Mouse (Mus musculus): ENCODE results near the gene Rimkla. TPM values are rescaled to one million over a fixed set of nuclear protein-coding genes. Genes with fewer than 3 reads are reported as not detected.

The Rimkla gene
- polyA plus RNA-seq, 1 experiment from 2014 or later, result 8.9 TPM

- no peak overlapping the region for H3K4me2 ChIP-seq (replicated peaks)
Measured at GRCm38 (mm10) chr4:119437936-119438335, 54.5 kb downstream of the Rimkla start.

GRCm38 (mm10) chr4:119430678-119431077 lies 61.8 kb downstream of the Rimkla start:
- 21% methylated on average over 5 of the region's 5 CpGs for WGBS
- no peak overlapping the region for H3K27ac ChIP-seq (replicated peaks)
- H3K4me1 ChIP-seq, result no peaks in the 10 kb centered on the region
- no peak for ATAC-seq (ENCODE audit: low FRiP score, low read depth)
- H3K27me3 ChIP-seq, result 0 out of 2 replicates have a peak, but pooled peaks cover 4% of the 10 kb centered on the region
- 0 out of 2 replicates have a peak, but pooled peaks cover under 1% of the 10 kb centered on the region for H3K9me3 ChIP-seq
- H3K9ac ChIP-seq (replicated peaks), result no peak overlapping the region
- H3K4me3 ChIP-seq, result no peak overlapping the region
- H3K36me3 ChIP-seq, result no peaks in the 10 kb centered on the region
- no peak overlapping the region for H3K4me2 ChIP-seq (replicated peaks)

More at GRCm38 (mm10) chr4:119437936-119438335, 54.5 kb downstream of the Rimkla start:
- no peak for ATAC-seq (ENCODE audit: low FRiP score, low read depth)
- Histone ChIP-seq H3K4me3 (no peak overlapping the region), H3K9me3 (peaks cover 5% of the 10 kb centered on the region; the same call in 1 of the 2 replicates), H3K36me3 (no peaks in the 10 kb centered on the region), H3K9ac (replicated peaks) (no peak overlapping the region), H3K27me3 (no peaks in the 10 kb centered on the region), H3K4me1 (no peaks in the 10 kb centered on the region), H3K27ac (replicated peaks) (no peak overlapping the region)
- WGBS, result 77% methylated on average over 2 of the region's 2 CpGs

GRCm38 (mm10) chr4:119427680-119428079 lies 64.7 kb downstream of the Rimkla start:
- WGBS, result 53% methylated on average over 2 of the region's 2 CpGs
- H3K36me3 ChIP-seq, result no peaks in the 10 kb centered on the region
- ATAC-seq (ENCODE audit: low FRiP score, low read depth), result no peak

GRCm38 (mm10) chr4:119425601-119426000 lies 66.8 kb downstream of the Rimkla start:
- Histone ChIP-seq H3K4me3 (no peak overlapping the region), H3K27me3 (peaks cover 14% of the 10 kb centered on the region), H3K4me2 (replicated peaks) (no peak overlapping the region), H3K27ac (replicated peaks) (no peak overlapping the region), H3K9me3 (no peaks in the 10 kb centered on the region), H3K9ac (replicated peaks) (no peak overlapping the region), H3K4me1 (peaks cover 18% of the 10 kb centered on the region), H3K36me3 (no peaks in the 10 kb centered on the region)
- WGBS, result 77% methylated on average over 2 of the region's 2 CpGs
- ATAC-seq (ENCODE audit: low FRiP score, low read depth), result no peak

More at GRCm38 (mm10) chr4:119427680-119428079, 64.7 kb downstream of the Rimkla start:
- Histone ChIP-seq H3K4me3 (no peak overlapping the region), H3K27ac (replicated peaks) (no peak overlapping the region), H3K4me1 (peaks cover 7% of the 10 kb centered on the region), H3K27me3 (peaks cover 14% of the 10 kb centered on the region), H3K9me3 (no peaks in the 10 kb centered on the region), H3K4me2 (replicated peaks) (no peak overlapping the region), H3K9ac (replicated peaks) (no peak overlapping the region)

- peaks cover 18% of the 10 kb centered on the region for H3K4me1 ChIP-seq
- ATAC-seq (ENCODE audit: low FRiP score, low read depth), result no peak
- H3K9me3 ChIP-seq, result no peaks in the 10 kb centered on the region
- H3K27me3 ChIP-seq, result peaks cover 14% of the 10 kb centered on the region
- no peak overlapping the region for H3K4me2 ChIP-seq (replicated peaks)
- WGBS, result 95% methylated on average over 2 of the region's 2 CpGs
- H3K9ac ChIP-seq (replicated peaks), result no peak overlapping the region
- no peak overlapping the region for H3K27ac ChIP-seq (replicated peaks)
- no peaks in the 10 kb centered on the region for H3K36me3 ChIP-seq
- H3K4me3 ChIP-seq, result no peak overlapping the region
Measured at GRCm38 (mm10) chr4:119425077-119425476, 67.4 kb downstream of the Rimkla start.

- Histone ChIP-seq H3K27me3 (peaks cover 14% of the 10 kb centered on the region), H3K9ac (replicated peaks) (peak within 1 kb of the TSS; percentile 82), H3K36me3 (no peaks in the 10 kb centered on the region), H3K9me3 (no peaks in the 10 kb centered on the region), H3K4me1 (peaks cover 18% of the 10 kb centered on the region), H3K27ac (replicated peaks) (peak within 1 kb of the TSS; percentile 86), H3K4me2 (replicated peaks) (peak within 1 kb of the TSS; percentile 86), H3K4me3 (peak within 1 kb of the TSS; percentile 74)
- under 1% methylated on average over 52 of the region's 52 CpGs for WGBS
- peak; percentile 93 for ATAC-seq (ENCODE audit: low FRiP score, low read depth)
Measured at GRCm38 (mm10) chr4:119422294-119422964, 70.0 kb downstream of the Rimkla start, which contains the start of the genes Ppcs and Zmynd12. Ppcs (minus strand) TSS chr4:119422420. Zmynd12 (plus strand) TSS chr4:119422814.

- H3K9ac ChIP-seq (replicated peaks), result peak overlapping the region; percentile 82
- H3K9me3 ChIP-seq, result no peaks in the 10 kb centered on the region
- WGBS, result under 1% methylated on average over 31 of the region's 31 CpGs
- peaks cover 20% of the 10 kb centered on the region for H3K27me3 ChIP-seq
- H3K4me1 ChIP-seq, result peaks cover 18% of the 10 kb centered on the region
- H3K4me2 ChIP-seq (replicated peaks), result peak overlapping the region; percentile 86
- peak overlapping the region; percentile 74 for H3K4me3 ChIP-seq
- ATAC-seq (ENCODE audit: low FRiP score, low read depth), result no peak; the same call in 1 of the 2 replicates
- no peaks in the 10 kb centered on the region for H3K36me3 ChIP-seq
- peak overlapping the region; percentile 86 for H3K27ac ChIP-seq (replicated peaks)
Measured at GRCm38 (mm10) chr4:119421921-119422293, 70.5 kb downstream of the Rimkla start.

- H3K4me2 ChIP-seq (replicated peaks), result peak overlapping the region; percentile 86
- peak overlapping the region; percentile 74 for H3K4me3 ChIP-seq
- no peak for ATAC-seq (ENCODE audit: low FRiP score, low read depth)
- H3K9ac ChIP-seq (replicated peaks), result peak overlapping the region; percentile 82; the same call in 1 of the 2 replicates
- 73% methylated on average over 3 of the region's 3 CpGs for WGBS
- no peaks in the 10 kb centered on the region for H3K9me3 ChIP-seq
- H3K4me1 ChIP-seq, result peaks cover 18% of the 10 kb centered on the region
- H3K27ac ChIP-seq (replicated peaks), result no peak overlapping the region
- no peaks in the 10 kb centered on the region for H3K36me3 ChIP-seq
- peaks cover 24% of the 10 kb centered on the region for H3K27me3 ChIP-seq
Measured at GRCm38 (mm10) chr4:119421191-119421590, 71.2 kb downstream of the Rimkla start.

- WGBS, result 93% methylated on average over 3 of the region's 3 CpGs
- ATAC-seq (ENCODE audit: low FRiP score, low read depth), result no peak
- peaks cover 17% of the 10 kb centered on the region for H3K4me1 ChIP-seq
Measured at GRCm38 (mm10) chr4:119417894-119418293, 74.5 kb downstream of the Rimkla start.

GRCm38 (mm10) chr4:119417270-119417669 lies 75.2 kb downstream of the Rimkla start:
- Histone ChIP-seq H3K27me3 (peaks cover 13% of the 10 kb centered on the region), H3K4me2 (replicated peaks) (no peak overlapping the region), H3K4me1 (peaks cover 15% of the 10 kb centered on the region), H3K9me3 (no peaks in the 10 kb centered on the region), H3K36me3 (no peaks in the 10 kb centered on the region), H3K4me3 (no peak overlapping the region), H3K9ac (replicated peaks) (no peak overlapping the region), H3K27ac (replicated peaks) (no peak overlapping the region)
- no peak for ATAC-seq (ENCODE audit: low FRiP score, low read depth)
- 84% methylated on average over 3 of the region's 3 CpGs for WGBS

More at GRCm38 (mm10) chr4:119417894-119418293, 74.5 kb downstream of the Rimkla start:
- Histone ChIP-seq H3K4me2 (replicated peaks) (no peak overlapping the region), H3K4me3 (no peak overlapping the region), H3K9me3 (no peaks in the 10 kb centered on the region), H3K36me3 (no peaks in the 10 kb centered on the region), H3K9ac (replicated peaks) (no peak overlapping the region), H3K27me3 (peaks cover 13% of the 10 kb centered on the region), H3K27ac (replicated peaks) (no peak overlapping the region)
